9 mouse cellular contexts compared by ENCODE assay signal in genomic region chr3:159548303-159548702, GRCm38 (mm10). TPM values are rescaled to one million over a fixed set of nuclear protein-coding genes. Genes with fewer than 3 reads are reported as not detected.
DNase-seq lines count a peak whose midpoint lies in the region.
"Had no signal": no experiment of that assay in that cellular context is flagged by ENCODE, and none has a peak within 500 bp of the region (broad histone marks: within the 10 kb centered on the region; RNA-seq: fewer than 3 reads in every experiment).

No protein-coding gene starts in this region.

- DNase-seq in heart, postnatal 10 days = peak; percentile 3 to 12
- no peak for DNase-seq in heart, adult 8-10 months (ENCODE audit: low spot score)
- peak; percentile 31 for DNase-seq in right cerebral cortex, adult 18-20 months
- DNase-seq in right cerebral cortex, postnatal 36 days (ENCODE audit: low spot score in 2 of 2) = no peak
- peak; percentile 32 for DNase-seq in large intestine, adult 2 months (ENCODE audit: low read depth, low spot score)
- no peak for DNase-seq in spleen, postnatal 10 days (ENCODE audit: low spot score in 2 of 2)
- DNase-seq in ovary, postnatal 10 days (ENCODE audit: low spot score) = no peak
- no peak for DNase-seq in urinary bladder, postnatal 36 days (ENCODE audit: low spot score in 2 of 2)

- 34% methylated on average over 3 of the region's 3 CpGs for WGBS in large intestine, adult 2 months

- intact Hi-C loops in heart, postnatal 10 days (cut with DNase I) = loop anchor here (5.0 to 10.0 kb wide), 2 partner anchors 1171 to 1674 kb away; no protein-coding TSS in a partner anchor

RNA-seq across cellular contexts. Expression of gene Rpe65, which starts 50.7 kb away (rescaled TPM):
- total RNA-seq in heart, postnatal 10 days (2021) = not detected
- not detected for total RNA-seq in heart, adult 8-10 months (2022)
- not detected in 2 replicates for polyA plus RNA-seq in large intestine, adult 2 months (2012; rRNA removed)
- polyA plus RNA-seq: limb, embryonic 15.5 days had no signal

RNA-seq across cellular contexts. Expression of gene Depdc1a, which starts 53.1 kb away (rescaled TPM):
- total RNA-seq in heart, postnatal 10 days (2021) = 1 to 10 TPM; 5.7 to 6.6 TPM
- total RNA-seq in heart, adult 8-10 months (2022) = under 1 TPM in 1 of 4 experiments, not detected in 3; 0.34 TPM
- polyA plus RNA-seq in large intestine, adult 2 months (2012; rRNA removed) = 0.62 and 0.80 TPM in 2 replicates

Comparison
In these comparisons a context has a peak if more than half of its experiments do, and no peak if none do; other contexts are left out.
1. DNase-seq: peak in heart, postnatal 10 days (2 of 2), right cerebral cortex, adult 18-20 months (single experiment) and large intestine, adult 2 months (single experiment); none in heart, adult 8-10 months (single experiment), right cerebral cortex, postnatal 36 days (0 of 2), spleen, postnatal 10 days (0 of 2), ovary, postnatal 10 days (single experiment) and urinary bladder, postnatal 36 days (0 of 2).
2. RNA of gene Depdc1a, which starts 53.1 kb away (total RNA-seq): 5.7 to 6.6 TPM in heart, postnatal 10 days; 0.34 TPM in heart, adult 8-10 months; every median in the first group is over 4 times any median in the second.